Mouse (Mus musculus) frontal cortex, adult (tissue): ENCODE results near the gene Igf1r.
A peak's percentile ranks its signal among the peaks of the same experiment; 100 is the strongest.
"Not testable (repeated sequence)": the region's sequence is repeated elsewhere in the genome, so short reads cannot be mapped to it uniquely, and the experiment has no call there.

Experiments used
- ATAC-seq: cut with Nextera tagmentation; 2 replicates; pipeline ENCODE4 v1.9.2; 2017; ENCODE audit warnings: mild to moderate bottlenecking, moderate library complexity, mixed read lengths; ENCODE audit not compliant: low TSS enrichment

The Igf1r gene

DNA sequence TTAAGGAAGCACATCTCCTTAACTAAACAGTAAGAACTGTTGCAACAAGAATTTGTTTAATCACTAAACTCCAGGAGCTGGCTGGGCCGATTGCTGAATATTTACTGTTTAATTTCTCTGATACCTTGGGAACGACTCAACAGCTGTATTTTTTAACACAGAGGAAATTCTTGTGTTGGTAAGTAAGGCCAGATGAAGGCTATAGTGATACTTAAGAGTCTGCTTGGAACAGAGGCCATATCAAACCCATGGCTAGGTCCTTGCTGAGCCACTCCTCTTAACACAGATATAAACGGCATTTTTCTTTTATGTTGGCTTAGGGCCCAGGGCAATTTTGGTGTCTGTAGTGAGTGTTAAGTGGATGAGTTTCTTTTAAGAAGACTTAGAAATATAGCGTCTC is 317.9 kb downstream of the Igf1r start:
- no peak for ATAC-seq

DNA sequence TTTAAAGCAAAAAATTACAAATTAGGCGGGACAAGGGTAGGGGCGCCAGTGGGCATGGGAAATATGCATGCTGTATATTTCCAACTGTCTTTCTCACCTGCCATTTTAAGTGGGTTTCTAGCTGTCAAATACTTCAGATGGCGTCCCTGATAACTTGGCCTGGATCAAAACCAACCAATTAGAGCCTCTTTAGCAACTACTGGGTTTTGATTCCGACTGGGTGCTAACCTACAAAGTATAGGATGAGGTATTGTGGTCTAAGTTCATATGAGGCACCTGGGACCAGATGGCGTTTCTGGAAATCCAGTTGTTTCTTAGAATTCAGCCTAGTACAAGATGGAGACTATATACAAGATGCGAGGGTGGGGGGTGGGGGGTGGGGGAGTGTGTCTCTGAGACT is 319.2 kb downstream of the Igf1r start:
- ATAC-seq: no peak

DNA sequence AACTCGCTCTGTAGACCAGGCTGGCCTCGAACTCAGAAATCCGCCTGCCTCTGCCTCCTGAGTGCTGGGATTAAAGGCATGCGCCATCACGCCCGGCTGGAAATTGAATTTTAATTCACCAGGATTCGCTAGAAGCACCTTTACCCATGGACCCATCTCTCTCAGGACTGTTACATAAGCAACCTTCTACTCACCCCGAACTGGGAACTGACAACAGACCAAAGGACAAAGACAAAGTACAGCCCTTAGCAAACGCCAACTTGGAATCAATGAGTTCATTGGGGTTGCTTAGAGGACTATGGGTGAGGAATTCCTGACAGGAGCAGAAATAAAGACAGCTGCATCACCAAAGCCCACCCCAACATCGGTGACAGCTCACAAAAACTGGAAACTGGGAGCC is 320.0 kb downstream of the Igf1r start:
- no peak for ATAC-seq

DNA sequence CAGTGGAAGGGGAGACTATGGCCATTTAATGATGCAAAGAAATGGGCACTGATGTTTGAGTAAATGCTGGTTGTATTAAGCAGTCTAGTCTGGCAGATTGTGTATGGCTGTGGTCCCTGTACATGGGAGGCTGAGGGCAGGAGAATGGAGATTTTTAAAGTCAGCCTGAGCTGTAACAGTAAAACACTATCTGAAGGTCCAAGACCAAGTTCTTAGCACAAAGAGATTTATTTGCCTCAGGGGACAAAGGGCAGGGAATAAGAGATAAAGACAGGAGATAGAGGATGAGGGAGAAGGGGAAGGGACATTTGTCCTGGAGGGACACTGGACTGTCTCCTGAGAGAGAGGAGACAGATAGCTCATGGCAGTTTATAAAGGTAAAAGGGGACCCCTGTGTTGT is 320.9 kb downstream of the Igf1r start, which contains the start of gene Fam169b:
Fam169b (plus strand) TSS at position 325 of the 400 bp plus-strand sequence.
- no peak for ATAC-seq

DNA sequence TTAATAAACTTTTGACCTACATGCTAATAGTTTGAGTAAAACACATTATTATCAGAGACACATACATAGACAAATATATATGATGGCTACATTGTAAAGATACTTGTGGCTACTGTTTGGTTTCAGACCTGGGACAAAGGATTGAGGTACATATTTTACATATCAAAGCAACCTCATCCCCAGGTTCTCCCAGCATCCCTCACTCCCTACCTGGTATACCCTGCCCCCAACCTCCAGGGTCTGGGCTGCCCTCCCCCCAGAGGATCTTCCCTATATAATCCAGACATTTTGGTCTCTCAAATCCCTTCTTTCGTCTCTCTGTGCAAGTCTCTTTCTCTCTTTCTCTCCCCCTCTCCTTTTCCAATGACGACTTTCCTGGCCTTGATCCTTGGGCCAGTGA is 321.6 kb downstream of the Igf1r start:
- no peak for ATAC-seq

DNA sequence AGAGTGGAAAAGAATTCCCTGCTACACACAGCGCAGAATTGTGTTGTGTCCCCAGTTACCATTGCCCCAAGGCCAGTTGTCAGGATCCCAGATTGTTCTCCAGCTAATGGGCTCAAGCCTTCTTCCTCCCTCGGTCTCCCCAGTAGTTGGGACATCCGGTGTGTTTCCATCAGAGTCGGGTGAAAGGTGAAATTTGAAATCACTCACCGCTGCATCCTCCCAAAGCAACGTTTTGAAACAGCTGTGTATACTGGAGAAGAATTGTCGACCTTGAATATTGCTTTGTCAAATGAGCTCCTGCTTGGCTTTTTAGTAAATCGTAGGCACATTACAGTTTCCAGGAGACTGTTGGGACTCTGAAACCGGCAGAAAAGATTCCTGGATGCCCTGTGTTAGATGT is 322.3 kb downstream of the Igf1r start:
- no peak for ATAC-seq

DNA sequence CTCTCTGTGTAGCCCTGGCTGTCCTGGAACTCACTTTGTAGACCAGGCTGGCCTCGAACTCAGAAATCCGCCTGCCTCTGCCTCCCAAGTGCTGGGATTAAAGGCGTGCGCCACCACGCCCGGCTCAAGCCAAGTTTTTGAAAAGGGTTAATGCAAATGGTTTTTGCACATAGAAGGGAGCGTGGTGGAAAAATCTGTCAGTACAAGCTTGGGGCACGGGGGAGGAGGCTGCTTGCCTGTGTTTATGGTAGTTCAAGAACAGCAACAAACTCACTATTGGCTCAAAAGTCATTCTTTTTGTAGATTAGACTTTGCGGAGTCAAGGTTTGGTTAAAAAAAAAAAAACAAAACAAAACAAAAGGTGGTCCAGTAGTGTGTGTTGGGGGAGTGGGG is 322.8 kb downstream of the Igf1r start:
- not testable (repeated sequence) for ATAC-seq

DNA sequence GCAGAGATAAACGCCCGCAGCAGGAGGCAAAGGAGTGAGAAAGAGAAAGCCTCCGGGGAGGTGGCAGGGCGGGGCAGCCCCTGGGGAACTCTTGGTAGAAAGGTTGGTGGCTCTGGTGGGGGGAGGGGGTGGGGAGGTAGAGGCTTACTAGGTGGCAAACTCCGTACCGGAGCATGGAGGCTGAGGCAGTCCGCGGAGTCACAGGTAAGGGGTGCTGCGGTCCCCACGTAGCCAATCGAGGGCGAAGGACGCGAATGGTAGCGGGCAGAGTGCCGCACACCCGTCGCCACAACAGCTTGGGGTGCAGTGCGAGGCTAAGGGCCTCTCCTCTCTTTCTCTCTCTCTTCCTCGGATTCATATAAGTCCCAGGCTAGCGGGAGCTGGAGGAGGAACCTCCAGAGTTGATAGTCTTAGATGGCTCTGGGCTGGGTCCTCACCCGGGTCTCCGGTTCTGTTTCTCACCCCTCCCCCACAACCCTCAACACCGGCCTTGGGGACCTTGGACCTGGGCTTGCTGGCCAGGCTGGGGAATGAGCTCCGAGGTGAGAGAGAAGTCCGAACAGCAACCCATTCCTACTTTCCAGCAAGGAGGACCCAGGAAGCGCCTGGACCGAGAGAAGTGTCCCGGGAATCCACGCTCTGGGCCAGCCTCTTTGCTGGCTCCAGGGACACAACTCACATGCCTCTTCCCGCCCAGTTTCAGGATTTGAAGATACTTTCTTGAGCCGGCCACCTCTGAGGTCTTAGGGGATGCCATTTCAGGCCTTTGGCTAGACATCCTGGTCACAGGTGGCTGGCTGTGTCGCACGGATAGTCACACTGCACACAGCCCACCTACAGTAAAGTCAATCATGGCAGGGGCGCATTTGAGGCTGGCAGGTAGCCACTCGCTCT is 323.5 kb downstream of the Igf1r start:
- ATAC-seq: no peak

DNA sequence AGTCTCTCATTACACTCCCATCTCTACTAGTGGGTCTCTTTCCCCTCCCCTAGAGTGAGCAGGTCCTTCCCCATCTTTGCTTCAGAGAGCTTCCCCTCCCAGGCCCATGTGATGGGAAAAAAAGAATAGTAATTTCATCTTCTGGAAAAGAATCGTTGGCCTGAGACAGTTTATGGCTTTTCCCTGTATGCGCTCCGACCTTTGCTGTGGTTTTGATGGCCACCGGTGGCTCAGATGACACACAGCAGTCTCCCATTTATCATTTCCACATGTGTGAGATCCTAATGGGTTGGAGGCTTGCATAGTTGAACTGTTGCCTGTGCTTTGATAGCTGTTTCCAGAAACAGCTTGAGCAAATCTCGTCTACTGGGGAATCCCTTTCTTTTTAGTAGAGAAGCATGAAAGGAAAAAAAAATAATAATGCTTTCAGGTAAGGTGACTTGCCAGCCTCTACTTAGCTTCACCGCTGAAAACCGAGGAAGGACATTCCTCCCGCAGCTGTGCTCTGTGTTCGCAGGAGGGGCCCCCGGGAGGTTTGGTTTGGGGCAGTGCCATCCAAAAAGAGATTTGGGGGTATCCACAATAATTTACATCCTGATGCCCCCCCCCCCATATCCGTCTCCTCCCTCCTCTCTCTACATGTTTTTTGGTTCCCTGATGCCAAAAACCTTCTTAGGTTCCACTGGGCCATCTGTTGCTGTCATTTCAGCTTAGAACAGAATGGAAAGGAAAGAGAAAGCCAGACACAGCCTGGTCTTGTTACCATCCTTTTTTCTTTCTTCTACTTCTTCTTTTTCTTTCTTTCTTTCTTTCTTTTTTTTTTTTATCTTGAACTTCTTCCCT is 324.6 kb downstream of the Igf1r start:
- ATAC-seq: no peak

DNA sequence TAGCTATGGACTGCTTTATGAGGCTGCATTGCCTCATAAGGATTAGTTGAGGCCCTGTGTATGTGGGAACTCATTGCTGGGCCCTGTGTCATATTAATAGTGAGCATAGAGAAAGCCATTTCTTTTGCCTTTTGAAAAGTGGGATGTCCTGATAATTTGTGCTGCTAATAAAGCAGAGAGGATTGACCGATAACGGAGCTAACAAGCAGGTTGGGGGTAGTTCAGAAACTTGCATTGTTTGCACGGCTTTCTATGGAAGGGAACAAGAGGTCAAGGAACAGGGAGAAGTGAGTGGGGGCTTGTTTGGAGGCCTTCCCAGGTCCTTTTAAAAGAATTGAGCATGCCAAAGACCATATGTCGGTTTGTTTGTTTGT is 325.3 kb downstream of the Igf1r start:
- ATAC-seq: no peak

DNA sequence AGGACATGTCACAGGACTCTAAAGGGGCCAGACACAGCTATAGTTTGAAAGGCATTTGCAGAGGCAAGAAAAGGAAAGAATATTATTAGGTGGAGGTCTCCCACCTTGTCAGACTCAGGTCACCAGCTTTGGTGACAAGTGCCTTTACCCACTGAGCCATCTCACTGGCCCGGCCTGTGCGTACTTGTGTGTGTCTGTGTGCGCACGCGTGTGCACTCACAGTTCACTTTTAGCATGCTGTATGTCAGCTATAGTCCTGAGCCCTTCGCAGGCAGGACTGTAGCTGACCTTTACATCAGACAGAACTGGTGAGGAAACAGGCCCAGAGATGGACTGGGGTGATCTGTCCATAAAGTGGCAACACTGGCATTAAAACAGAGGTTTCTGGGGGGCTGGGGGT is 325.8 kb downstream of the Igf1r start:
- ATAC-seq: no peak

DNA sequence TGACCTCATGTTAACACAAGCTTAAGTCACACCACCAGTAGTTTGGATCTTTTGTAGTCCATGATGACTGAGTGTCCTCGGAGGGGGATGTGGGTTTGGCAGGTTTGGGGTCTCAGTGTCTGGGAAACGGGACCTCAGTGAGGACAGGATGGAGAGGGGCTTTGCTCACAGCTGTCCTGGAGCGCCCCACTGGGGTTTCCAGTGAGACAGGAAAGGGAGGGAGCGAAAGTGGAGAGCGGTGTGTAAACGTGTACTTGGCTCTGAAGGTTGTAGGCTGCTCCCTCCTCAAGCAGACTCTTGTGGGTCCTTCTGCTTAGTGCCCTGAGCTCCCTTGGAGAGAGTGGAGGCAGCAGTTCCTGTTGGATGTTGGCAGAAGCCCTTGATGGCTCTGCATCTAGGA is 326.3 kb downstream of the Igf1r start:
- ATAC-seq: no peak

DNA sequence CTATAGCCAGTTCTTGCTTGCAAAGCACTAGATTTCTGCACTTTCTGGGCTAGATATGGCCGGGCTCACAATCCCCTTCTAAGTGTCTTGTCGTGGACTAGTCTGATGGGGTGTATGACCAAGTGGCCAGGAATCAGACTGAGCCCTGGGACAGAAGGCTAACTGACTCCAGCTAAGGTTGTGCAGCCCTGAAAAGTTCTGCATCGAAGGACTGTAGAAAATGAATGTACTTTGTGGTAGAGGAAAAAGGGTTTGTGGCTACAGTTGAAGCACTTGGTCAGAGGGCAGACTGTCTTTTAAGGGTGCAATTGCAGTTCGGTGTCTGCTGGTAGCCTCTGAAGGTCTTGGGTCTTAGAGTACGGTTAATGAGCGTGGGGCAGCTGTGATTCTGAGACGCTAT is 326.9 kb downstream of the Igf1r start:
- no peak for ATAC-seq

DNA sequence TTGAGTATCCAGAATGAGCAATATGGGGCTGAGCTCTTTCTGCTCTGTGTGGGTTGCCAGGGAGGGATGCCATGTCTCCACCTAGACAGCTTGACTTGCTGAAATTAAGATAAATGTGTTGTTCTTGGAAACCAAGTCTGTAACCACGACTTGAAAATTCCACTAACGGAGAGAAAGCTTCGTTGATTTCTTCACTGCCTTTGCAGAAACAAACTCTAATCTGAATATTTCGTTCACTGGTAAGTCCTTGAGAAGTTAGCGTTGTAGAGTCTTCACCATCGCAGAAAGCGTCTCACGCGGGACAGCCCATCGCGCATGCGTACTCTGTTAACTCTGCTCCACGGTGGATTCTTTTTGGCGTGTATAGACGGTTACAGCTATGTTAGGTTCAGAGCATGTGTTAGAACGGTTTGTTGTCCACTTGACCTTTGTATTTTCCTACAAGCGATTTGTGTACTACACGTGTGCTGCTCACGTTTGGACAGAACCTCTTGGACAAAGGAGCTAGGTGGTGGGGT is 327.8 kb downstream of the Igf1r start:
- ATAC-seq: peak; percentile 65

DNA sequence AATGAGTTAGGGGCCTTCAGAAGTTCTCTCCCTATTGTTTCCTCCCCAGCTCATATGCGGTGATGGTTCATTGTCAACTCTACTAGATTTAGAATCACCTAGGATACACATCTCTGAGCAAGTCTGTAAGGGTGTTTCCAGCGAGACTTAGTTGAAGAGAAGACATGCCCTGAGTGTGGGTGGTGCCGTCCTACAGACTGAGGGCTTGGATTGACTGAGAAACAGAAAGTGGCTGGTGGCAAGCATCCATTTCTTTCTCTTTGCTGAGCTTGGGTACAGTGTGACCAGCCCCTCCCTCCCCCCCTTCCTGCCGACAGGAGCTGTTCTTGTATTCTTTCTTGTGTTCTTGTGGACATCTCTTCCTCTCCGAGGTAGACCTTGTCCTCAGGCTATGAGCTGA is 328.7 kb downstream of the Igf1r start:
- ATAC-seq: peak; percentile 31; the same call in 1 of the 2 replicates

DNA sequence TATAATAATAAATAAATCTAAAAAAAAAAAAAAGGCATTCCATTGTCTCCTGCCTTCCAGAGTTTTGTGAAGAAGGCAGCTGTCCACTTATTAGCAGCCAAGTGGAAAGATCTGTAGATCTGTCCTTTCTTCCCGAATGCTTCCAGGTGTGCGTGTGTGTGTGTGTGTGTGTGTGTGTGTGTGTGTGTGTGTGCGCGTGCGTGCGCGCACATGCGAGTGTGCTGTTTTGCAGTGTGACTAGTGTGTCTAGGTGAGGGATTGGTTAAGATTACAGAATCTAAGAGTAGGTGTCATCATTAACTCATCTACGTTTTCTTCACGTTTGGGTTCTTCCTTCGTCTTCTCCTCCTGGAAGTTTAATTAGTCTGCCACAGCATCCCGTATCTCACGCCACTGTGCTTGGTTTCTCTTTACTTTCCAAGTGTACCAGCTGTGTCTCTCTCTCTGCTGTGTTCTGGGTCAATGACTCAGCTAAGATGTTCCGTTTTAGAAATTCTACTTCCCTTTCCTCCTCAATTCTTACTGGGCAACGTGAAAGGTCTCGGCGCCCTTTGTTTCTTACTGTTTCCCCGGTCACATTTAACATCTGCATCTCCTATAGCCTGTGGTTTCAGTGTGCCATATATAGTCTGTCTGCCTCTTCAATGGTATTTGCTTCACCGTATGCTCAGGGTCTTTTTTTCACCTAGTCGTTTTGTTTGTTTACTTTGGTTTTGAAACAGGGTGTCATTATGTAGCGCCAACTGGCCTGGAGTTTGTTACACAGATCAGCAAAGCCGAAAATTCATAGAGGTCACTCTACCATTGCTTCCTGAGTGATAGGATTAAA is 329.9 kb downstream of the Igf1r start:
- peak; percentile 57; the same call in 1 of the 2 replicates for ATAC-seq

DNA sequence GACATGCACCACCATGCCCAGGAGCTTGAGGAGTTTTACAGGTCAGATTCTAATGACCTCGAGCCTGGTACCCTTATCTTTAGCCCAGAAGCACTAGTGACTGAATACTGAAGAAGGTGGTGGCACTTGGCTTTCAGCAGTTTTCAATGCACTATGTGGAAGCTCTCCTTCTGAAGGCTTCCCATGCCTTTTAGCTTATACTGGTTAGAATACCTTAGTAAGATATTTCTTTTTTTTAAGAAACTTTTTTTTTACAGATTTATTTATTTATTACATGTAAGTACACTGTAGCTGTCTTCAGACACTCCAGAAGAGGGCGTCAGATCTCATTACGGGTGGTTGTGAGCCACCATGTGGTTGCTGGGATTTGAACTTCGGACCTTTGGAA is 330.5 kb downstream of the Igf1r start:
- not testable (repeated sequence) for ATAC-seq
